Mouse (Mus musculus) urinary bladder, postnatal 36 days (tissue): ENCODE measurements at regions not wholly inside any gene's neighbourhood (a gene's known extent, or its start where the extent isn't known, plus 50 kb on each side); places are given as distances from the start of the nearest gene placed in this dataset.

Experiments used
- DNase-seq, 2 experiments: peaks; one replicate each; pipeline ENCODE4 v3.0.0; 2022; ENCODE audit warnings: low spot score in 2 of 2, mixed read lengths in 1 of 2

DNA sequence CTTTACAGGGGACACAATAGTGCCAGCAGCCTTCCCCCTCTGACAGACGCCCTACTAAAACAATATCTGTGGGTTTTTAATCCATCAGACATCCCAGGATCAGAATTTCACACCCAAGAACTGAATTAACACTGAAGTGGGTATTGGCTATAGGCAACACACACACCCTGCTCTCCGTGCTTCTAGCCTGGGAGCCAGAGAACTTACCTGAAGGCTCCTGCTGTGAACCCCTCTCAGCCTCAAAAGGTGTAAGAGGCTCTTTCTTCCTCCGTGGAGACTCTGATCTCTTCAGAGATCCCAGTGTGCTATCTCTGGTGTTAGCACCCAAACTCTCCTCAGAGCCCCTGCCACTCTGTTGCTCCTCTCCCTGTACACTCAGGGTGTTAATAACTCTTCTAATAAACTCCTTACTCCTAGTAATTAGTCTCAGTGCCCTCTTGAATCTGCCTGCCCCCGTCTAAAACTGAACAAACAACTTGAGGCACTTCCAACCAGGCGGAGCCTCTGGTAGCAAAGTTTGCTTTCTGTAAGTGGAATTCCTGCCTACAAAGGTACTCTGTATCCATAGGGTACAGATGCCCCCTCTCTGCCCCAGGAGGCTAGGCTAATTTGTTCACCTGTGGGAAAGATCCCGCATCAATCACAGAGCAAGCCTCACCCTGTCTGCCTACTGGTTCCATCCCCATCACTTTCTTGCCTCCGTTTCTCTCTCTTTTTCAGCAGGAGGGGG is 452.9 kb upstream of the Fam19a5 start:
- no peak for DNase-seq

DNA sequence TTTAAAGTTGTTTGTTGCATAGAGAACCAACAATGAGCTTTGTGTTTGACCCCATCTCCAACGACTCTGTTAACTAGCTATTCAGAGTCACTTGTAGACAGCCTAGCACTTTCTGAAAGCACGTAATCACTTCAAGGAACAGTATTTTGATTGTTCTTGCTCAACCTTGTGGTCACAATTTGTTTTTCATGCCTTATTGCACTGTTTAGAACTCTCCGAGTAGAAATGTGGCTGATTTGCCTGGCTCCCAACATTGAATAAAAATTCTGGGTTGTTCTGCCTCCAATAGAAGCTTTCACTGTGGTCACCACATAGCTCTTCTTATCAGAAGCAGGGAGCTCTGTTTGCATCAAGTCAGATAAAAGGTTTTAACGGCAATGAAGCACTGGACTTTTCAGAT is 446.9 kb upstream of the Fam19a5 start:
- DNase-seq: no peak

DNA sequence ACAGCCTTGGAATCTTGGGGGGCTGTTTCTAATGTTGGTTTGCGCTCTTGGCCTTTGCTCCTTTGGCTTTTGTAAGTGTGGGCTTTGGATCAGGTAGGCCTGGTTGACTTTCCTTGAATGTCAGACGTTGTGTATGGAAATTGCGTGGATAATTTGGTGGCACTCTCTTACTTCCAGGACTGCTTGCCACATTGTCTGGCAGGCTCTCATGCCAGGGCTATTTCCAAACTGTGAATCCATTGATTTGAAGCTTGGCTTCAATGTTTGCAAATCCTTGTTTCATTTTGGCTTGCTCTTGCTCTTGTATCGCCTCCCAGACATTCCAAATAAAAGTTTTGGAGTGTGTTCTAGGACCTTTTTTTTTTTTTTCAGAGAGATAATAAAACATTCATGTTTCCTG is 443.0 kb upstream of the Fam19a5 start:
- DNase-seq: no peak

DNA sequence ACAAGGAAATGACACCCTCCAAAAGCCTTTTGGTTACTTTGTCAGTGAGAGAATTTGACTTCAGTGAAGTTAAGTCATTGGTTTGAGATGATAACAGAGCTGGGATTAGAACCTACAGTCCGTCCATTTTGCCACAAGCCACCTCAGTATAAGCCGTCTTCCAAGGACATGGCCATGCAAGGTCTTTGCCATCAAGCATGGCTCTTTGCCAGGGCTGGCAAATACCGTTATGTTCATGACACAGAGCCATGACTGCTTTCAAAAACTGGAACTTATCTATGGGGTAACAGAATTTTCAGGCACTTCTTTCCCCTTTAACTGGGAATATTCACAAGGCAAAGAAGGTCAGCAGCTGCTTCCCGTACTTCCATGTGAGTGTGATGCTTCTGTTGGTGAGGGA is 441.9 kb upstream of the Fam19a5 start:
- no peak for DNase-seq

DNA sequence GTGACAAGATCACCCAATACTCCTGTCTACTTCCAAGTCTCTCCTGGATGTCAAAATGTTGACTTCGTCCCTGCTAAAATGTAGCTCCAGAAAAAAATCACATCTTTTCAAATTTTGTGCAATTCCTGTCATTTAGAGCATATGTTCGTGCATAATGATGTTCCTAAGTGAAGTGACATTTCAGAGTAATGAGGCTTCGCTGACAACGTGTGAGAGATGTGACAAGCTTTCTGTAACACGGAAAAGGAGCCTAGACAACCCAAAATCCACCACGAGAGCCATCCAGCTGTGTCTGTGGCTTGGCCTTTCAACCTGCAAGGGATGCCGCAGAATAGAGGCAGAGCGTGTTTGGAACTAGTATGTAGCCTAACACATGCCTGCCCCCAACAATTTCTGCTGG is 438.1 kb upstream of the Fam19a5 start:
- DNase-seq: no peak

DNA sequence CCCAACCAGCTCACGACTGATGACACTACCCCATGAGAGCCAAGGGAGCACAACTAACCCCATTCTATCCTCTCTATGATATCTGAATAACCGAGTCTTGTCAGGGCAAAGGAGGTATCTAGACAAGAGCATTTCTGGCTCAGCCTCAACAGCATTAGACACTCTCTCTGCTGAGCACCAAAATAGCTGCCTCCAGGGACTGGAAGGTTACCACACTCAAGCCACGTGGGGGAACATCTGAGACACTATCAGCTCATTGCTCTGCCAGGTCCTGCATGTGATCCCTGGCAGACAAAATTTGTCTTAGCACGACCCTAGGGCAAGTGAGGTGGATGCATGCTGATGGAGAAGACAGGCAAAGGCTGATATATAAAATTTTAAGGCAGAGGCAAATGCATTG is 436.4 kb upstream of the Fam19a5 start:
- no peak for DNase-seq

DNA sequence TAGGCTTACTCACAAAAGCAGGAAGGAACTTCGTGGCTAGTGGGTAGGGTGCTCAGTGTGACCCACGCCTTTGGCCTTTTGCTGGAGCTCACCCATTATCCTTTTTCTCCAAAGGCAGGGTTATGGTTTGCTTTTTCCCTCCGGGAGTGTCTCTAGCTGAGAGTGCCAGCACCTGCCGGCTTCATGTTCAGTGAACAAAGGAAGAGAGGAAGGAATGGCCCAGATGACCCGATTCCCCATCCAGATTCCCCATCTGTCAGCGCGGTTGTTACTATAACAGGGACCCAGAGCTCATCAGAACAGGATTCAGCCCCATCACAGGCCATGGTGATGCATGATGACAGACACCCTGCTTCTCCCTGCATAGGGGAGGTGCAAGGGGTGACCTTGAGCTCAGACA is 435.7 kb upstream of the Fam19a5 start:
- no peak for DNase-seq

DNA sequence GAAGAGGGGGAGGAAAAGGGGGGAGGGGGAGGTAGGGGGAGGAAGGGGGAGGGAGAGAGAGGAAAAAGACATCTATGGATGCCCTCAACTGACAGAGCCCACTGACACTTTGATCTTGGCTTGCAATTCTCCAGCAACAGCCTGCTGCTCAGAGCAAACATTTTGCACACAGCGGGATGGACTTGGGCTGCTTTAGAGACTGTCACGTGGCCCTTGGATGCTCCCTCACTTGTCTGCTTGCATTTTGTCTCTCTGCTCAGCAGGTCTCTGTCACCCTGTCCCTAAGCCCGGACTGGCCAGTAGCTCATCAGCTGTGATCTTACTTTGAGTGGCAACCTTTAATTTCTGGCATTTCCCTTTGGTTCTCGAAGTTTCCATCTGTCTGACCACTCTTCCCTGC is 421.4 kb upstream of the Fam19a5 start:
- no peak for DNase-seq

DNA sequence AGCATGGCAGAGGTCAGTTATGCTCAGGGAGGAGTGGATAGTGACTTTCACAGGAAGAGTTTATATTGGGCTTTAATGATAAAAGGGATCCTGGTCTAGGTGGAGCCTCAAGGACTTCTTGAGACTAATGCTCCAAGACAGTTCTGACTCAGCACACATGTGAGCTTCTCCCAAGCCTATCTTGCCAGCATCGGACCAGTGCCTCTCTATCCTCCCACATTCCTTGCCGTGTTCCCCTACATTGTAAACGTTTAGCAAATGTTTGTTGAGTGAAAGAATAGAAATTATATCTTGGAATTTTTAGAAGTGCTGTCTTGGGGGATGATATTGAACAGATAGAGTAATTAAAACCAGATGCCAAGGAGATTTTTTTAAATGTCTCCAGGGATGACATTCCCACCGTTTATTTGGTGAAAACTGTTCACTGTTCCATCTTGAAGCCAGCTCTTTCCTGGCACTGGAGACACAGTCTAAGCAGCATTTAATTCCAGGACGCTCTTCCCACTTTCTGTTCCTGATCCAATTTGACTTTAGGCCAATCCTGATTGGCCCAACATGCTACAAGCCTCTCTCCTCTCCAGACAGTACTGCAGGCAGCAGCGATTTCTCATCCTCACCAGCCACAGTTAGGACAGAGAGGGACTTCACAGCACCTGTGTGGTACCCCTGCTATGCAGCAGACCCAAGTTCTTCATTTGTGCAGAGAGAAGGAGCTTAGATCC is 418.5 kb upstream of the Fam19a5 start:
- peak in 1 of 2 experiments; percentile 2 for DNase-seq

DNA sequence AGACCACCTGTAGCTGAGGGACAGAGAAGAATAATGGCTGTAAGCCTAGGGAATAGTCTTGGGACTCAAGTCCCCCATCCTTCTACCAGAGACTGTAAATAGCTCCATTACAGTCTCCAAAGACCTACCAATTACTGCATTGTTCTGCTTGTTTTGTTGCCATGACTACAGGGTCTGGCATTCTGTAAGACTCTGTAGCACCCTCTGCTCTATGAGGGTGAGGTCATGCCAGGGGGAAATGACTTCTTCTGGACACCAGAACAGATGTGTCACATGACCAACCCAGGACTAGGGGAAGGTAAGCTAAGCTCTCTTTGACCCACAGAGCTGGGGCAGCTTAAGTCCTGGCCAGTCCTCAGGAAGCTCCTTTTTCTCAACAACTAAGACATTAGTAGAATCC is 405.2 kb upstream of the Fam19a5 start:
- DNase-seq: no peak

DNA sequence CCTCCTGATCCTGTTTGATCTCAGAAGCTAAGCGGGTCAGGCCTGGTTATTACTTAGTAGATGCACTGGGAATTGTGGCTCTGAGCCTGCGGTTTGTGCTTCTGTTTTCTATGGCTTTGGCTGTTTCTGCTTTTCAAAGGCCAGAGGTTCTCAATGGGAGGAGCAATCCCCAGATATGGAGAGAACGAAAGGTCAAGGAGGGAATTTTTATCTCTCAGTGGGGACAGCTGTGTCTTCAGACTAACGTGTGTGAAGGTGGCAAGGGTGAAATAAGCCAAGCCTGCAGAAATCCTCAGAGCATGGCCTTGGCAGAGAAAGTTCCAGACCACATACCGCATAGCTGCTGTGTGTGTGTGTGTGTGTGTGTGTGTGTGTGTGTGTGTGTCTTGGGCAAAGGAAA is 375.0 kb upstream of the Fam19a5 start:
- no peak for DNase-seq

DNA sequence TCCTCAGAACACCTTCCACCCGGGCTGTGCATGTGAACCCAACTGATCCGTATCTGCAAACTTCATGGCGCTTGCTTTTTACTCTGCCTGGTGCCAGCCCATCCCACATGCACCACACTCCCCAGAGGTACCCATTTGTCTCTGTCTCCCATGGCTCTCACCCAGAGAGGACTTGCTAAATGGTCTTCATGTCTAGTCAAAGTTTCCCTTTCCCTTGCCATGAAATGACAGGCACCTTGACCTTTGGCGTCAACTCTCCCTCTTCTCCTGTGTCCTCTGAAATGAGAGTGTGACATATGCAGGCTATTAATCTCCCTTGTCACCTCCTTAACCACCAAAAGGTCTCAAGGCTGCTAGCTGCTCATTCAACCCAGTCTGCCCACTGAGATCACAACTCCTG is 373.2 kb upstream of the Fam19a5 start:
- no peak for DNase-seq

DNA sequence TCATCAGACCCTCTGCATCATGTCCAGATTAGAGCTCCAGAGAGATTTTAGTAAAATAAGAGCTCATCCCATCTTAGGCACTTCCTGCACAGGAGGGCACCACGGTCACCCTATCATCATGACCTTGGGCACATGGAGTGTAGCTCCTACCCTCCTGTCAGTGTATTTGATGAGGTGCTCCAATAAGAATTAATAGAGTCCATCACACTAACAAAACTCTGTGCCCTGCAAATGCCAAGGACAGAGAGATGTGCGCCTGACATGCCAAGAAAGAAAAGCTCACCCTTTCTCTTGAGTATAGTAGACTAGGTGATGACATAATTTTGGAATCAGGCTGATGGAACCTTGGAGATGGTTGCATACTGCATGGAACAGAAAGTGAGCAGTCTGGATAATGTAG is 371.0 kb upstream of the Fam19a5 start:
- no peak for DNase-seq

DNA sequence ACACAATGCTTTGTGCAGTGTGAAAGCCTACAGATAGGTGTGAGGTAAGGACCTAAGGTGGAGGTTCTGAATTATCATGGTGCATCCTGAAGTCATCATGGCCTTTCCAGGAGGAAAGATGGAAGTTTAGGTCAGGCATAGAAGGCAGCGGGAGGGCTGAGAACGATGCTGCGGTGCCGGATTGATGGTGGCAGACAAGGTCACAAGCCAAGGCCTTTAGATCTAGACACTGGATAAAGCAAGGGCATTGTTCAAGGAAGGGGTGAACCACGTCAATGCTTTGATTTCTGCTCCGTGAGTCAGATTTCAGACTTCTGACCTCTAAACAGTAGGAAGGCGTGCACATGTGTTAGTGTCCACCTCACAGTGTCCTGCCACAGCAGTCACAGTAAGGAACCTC is 365.5 kb upstream of the Fam19a5 start:
- no peak for DNase-seq

DNA sequence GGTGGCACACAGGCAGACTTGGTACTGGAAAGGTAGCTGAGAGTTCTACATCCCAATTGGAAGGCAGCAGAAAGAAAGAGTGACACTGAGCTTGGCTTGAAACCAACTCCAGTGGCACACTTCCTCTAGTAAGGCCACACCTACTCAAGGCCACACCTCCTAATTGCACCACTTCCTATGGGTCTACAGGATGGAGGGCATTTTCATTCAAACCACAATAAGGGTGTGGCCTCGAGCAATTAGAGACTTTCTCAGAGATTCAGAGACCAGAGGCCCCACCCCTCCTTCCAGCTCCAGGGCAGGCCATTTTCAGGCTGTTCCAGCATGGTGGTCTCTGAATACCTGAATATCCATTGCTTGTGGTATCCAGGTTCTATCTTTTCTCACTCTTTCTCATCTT is 363.3 kb upstream of the Fam19a5 start:
- no peak for DNase-seq

DNA sequence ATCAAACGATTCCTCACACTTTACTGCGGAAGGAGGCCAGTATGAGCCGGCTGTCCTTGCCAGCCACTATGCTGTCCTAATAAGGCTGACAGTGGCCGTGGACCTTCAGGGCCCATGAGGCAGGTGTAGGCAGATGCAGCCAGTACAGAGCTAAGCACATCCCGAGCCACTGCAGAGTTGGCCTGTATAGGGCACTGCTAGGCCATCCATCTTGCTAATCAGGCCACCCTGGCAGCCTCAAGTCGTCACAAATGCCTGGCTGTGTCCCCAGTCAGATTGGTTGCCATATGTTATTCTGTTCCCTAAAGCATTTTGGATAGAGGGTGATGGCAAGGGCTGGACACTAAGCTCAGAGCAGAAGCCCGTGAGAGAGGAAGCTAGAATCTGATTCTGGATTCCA is 359.9 kb upstream of the Fam19a5 start:
- no peak for DNase-seq

DNA sequence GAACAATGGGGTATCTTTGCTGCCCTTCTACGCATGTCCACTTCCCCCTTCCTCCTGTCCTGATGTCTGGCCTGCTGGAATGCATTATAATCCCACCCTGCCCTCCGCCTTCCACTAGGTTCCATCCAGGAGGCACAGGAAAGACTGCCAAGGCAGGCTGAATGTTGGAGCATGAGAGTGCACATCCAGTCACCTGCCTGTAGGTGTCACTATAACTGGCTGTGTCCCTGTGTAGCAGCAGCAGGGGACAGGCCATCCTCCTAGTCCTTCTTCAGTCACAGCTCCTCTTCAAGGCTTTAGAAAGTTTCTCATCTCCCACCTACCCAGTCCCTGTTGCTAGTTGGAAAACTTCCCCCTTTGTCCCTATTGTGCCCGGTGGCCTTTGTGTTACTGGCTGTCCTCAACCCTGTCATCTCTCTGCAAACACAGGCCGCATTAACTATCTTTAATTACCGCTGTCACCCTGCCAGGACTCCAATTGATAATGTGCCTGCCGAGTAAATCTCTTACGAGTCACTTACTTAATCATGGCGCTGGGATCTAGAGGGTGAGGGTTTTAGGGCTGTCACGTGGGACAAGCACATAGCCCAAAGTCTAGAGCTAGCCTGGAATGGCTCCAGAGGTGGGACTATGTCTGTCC is 355.2 kb upstream of the Fam19a5 start:
- no peak for DNase-seq

DNA sequence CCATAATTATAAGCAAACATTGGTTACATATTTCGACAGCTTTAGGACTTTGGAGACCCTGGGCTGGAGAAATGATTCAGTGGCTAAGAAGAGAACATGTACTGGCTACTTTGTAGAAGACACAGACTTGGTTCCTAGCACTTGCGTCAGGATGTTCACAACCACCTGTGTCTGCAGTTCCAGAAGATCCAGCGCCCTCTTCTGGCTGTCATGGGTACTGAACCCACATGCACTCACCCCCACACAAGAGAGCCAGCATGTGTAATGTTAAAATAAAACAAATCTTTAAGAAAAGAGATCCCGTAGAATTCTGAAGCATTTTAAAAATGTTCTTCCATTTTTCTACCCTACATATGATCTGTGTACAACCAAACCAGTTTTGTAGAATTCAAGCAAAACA is 352.2 kb upstream of the Fam19a5 start:
- no peak for DNase-seq

DNA sequence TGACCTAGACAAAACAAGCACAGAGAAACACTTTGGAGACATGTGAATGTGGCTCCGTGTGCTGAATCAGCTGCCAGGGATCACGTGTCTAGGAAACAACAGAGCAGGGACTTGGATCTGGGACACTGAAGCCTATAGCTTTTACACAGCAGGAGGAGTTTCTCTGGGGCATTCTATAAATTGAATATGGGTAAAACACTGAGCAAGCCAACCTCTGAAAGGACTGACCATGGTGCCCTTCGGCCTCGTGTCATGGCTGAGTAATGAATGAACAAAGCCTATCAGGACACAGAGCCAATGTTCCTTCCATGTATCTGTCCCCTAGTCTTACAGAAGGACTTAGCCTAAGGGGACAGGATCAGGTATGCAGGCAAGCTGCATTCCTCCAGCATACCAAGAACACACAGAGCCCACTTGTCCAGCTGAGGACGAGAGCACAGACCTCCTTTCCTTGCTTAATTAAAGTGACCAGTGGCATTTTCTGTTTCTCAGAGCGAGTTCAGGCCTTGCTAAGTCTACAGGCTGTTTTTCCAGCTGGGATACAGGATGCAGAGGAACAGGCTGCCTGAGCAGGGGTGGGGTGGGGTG is 347.7 kb upstream of the Fam19a5 start:
- DNase-seq: no peak

DNA sequence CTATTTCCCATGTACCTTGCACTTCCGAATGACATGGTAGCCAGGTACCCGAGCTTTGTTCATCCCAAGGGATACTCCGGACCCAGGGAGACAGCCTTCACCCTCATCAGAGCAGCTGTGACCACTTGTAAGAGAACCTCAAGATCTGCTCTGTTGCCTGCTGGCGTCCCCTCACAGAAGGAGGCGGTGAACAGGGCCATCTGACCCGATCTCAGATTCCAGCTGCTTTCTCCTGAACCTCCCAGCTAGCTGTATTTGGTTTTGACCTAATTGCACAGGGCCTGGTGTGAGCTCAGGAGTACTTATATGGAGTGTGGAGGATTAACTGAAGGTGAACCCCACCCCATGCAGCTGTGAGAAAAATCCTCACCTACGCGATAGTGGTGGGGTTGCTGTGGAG is 344.5 kb upstream of the Fam19a5 start:
- no peak for DNase-seq

DNA sequence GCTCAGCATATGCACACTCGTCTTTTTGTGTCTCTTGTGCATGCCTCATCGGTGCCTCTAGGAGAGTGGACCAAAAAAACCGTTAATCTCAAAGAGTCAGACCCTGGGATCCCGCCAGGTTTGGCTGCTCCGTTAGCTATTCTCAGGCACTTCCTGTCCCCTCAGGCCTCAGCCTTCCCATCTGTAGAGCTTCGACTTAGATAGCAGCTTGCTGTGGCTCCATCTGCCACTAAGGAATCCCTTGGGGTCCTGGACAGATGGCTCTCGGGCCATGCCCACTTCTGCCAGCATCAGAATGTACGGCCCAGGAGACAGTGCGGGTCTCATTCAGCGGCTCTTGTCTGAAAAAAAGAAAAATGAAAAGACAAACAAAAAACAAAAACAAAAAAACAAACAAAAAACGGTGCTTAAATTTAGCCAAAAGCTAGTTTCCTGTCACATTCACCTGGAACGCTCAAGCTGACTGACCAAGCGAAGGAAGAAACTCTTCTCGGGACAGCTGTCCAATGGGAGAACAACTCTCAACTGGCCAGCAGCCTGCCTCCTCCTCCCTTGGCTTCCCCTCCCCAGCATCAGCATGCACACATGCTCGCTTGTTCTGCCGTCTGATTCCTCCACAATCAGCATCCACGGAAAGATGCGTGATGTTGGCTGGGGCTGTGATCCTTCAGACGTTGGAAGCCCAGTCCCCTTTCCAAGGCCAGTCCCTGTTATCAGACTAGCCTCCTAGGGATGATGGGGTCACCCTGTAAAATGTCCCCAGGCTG is 343.6 kb upstream of the Fam19a5 start:
- DNase-seq: no peak

DNA sequence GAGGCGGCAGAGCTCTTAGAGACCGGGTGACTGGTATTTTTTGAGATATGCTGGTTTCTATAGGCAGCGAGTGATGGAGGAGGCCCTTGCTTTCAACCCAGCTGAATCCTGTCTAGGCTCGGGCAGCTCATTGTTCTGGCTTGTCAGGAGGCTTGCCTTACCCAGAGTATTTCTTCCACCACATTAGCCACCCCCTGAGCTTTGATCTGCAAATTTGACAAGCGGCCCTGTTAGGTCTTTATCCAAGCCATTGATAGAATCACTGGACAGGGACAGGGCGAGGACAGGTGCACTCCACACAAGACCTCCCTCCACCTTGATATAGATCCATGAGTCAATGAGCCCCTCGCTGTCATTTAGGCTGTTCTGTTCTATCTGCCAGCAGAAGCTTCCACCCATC is 343.0 kb upstream of the Fam19a5 start:
- no peak for DNase-seq
